Mouse (Mus musculus) heart, postnatal 0 days (tissue): ENCODE results near the gene Phldb1. TPM values are rescaled to one million over a fixed set of nuclear protein-coding genes. Genes with fewer than 3 reads are reported as not detected.

Experiments used
- ATAC-seq: fragments of 200-750 bp; cut with Nextera tagmentation; 2 replicates; pipeline ENCODE4 v1.8.0; 2017; ENCODE audit warnings: low read depth, moderate number of reproducible peaks, moderate library complexity; ENCODE audit not compliant: insufficient read depth
- DNase-seq: peaks from one replicate; pipeline ENCODE4 v3.0.0-alpha.2; 2016; ENCODE audit warnings: low spot score
- H3K27ac ChIP-seq: fragments of 300-500 bp; sonication (generic); 2 replicates; pipeline ENCODE4 v1.5.1; 2014; ENCODE audit warnings: low read depth, mild to moderate bottlenecking
- H3K27me3 ChIP-seq: fragments of 300-500 bp; sonication (generic); 2 replicates; pipeline ENCODE4 v1.6.1; 2014; ENCODE audit warnings: low read length, mixed read lengths; ENCODE audit not compliant: control insufficient read depth, insufficient read depth
- H3K36me3 ChIP-seq: fragments of 300-500 bp; sonication (generic); replicated peaks from 2 replicates; pipeline ENCODE4 v1.6.1; 2014; ENCODE audit warnings: low read length, mixed read lengths; ENCODE audit not compliant: control insufficient read depth, insufficient read depth
- H3K4me1 ChIP-seq: fragments of 300-500 bp; sonication (generic); 2 replicates; pipeline ENCODE4 v1.6.1; 2014; ENCODE audit warnings: antibody characterized with exemption; ENCODE audit not compliant: control insufficient read depth, insufficient read depth
- H3K4me2 ChIP-seq: fragments of 300-500 bp; sonication (generic); 2 replicates; pipeline ENCODE4 v1.6.1; 2014; ENCODE audit warnings: low read depth, mild to moderate bottlenecking, low read length, moderate library complexity
- H3K4me3 ChIP-seq: fragments of 300-500 bp; sonication (generic); 2 replicates; pipeline ENCODE4 v1.5.1; 2014; ENCODE audit warnings: low read depth, low read length
- H3K9ac ChIP-seq: fragments of 300-500 bp; sonication (generic); replicated peaks from 2 replicates; pipeline ENCODE4 v1.6.1; 2014; ENCODE audit warnings: low read depth, low read length, mixed read lengths
- H3K9me3 ChIP-seq: fragments of 300-500 bp; sonication (generic); replicated peaks from 2 replicates; pipeline ENCODE4 v1.6.1; 2016; ENCODE audit warnings: low read length; ENCODE audit not compliant: control insufficient read depth
- CTCF ChIP-seq: IDR thresholded peaks from 2 replicates; pipeline ENCODE4 v1.5.1; 2016; ENCODE audit warnings: antibody characterized with exemption, control low read depth, low read depth
- EP300 ChIP-seq: IDR thresholded peaks from 2 replicates; pipeline ENCODE4 v1.6.1; 2016; ENCODE audit warnings: antibody characterized with exemption, low read depth
- WGBS: fragments of 180-500 bp; shearing (Covaris S2); extraction: QIAGEN DNeasy Blood & Tissue Kit; methylation state at CpG from one replicate; pipeline ENCODE4 v1.1.7; 2014; 5-methylcytosine and 5-hydroxymethylcytosine counted together
- polyA plus RNA-seq: library from polyadenylated mRNA; unstranded; fragments of >200 nt; fragmentation: Nextera tagmentation; extraction: Ambion mirVana; gene quantifications from 2 replicates; pipeline ENCODE4 v1.2.1, GENCODE M21; 2015
- total RNA-seq: library from RNA; depleted of rRNA; stranded (reverse); fragments of >200 nt; gene quantifications from 2 replicates; pipeline ENCODE4 v1.2.3, GENCODE M21; 2014; ENCODE audit warnings: low replicate concordance

The Phldb1 gene
- total and polyA plus RNA-seq, 2 experiments from 2014 or later = 28.0 to 138 TPM

DNA sequence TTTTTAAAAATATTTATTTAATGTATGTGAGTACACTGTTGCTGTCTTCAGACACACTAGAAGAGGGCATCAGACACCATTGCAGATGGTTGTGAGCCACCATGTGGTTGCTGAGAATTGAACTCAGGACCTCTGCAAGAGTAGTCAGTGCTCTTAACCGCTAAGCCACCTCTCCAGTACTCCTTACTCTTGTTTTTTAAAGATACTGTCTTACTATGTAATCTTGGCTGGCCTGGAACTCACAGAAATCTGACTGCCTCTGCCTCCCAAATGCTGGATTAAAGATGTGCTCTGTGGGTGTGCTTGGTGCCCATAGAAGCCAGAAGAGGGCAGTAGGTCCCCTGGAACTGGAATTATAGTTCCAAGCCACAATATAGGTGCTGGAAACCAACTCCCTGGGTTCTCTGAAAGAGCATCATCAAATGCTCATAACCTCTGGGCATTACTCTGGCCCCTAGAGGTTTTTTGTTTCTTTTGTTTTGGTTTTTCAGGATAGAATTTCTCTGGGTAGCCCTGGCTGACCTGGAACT lies 5.7 kb upstream of the Phldb1 start:
- no peak for DNase-seq
- Histone ChIP-seq H3K36me3 (peaks cover 36% of the 10 kb centered on the region), H3K4me2 (no peak overlapping the region), H3K9ac (no peak overlapping the region), H3K27ac (no peak overlapping the region), H3K9me3 (no peaks in the 10 kb centered on the region), H3K4me1 (no peaks in the 10 kb centered on the region; the same call in 1 of the 2 replicates), H3K27me3 (no peaks in the 10 kb centered on the region), H3K4me3 (no peak overlapping the region)
- 86% methylated on average over 1 of the region's 1 CpGs for WGBS
- no peak for TF ChIP-seq CTCF
- TF ChIP-seq EP300 = no peak
- ATAC-seq = no peak

DNA sequence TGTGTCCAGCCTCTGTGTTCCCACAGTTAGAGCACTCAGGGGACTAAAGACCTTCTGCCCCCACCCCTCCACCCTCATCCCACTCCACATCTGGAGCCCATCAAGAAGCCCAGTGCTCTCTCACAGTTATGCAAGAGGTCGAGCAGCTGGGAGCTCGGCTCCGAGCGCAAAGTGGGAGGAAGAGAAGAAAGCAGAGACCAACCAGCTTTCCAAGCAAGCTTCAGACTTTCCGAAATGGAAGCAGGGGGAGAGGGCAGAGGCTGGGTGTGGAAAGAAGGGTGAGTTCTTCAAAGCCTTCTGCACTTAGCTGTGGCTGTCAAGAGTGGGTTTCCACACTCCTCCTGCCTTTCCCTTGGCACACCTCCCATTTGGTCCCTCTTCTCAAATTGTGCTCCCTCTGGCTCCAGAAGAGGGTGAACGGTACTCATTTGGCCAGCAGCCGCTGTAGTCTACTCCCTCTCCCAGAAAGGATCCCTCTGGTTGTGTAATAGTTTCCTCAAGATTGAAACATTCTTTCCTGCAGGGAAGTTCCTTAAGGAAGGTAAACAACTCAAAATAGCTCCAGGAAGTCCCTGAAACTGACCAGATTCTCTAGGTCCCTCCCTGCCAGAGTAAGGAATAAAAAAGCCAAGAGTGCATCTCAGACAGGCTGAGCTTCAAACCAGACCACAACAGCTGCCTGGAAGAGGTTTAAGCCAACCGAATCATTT lies 2.4 kb upstream of the Phldb1 start:
- no peaks in the 10 kb centered on the region for H3K27me3 ChIP-seq
- ATAC-seq = peak; percentile 28
- H3K4me1 ChIP-seq = peaks cover 6% of the 10 kb centered on the region; the same call in 1 of the 2 replicates
- H3K27ac ChIP-seq = peak overlapping the region; percentile 78
- no peak overlapping the region for H3K4me3 ChIP-seq
- H3K9me3 ChIP-seq = no peaks in the 10 kb centered on the region
- H3K36me3 ChIP-seq = 0 out of 2 replicates have a peak, but pooled peaks cover 5% of the 10 kb centered on the region
- TF ChIP-seq CTCF (no peak), EP300 (no peak)
- H3K9ac ChIP-seq = no peak overlapping the region
- peak; percentile 51 for DNase-seq
- WGBS = 24% methylated on average over 8 of the region's 8 CpGs
- no peak overlapping the region for H3K4me2 ChIP-seq

DNA sequence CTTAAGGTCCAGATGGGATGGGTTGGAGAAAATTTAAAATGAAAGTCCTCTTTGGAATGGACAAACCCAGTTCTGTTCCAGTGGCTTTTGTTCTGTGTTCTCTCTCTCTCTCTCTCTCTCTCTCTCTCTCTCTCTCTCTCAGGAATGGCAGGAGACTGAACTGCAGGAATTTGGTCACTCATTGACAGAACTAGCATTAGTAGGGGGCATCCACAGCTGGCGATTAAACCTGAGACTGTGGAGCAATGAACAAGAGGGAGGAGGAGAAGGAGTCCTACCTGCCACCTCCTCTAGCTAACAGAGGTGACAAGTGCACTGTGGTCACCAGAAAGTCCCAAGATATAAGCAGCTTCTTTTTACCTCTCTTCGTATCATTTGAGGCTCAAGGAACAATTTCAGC lies 1.3 kb upstream of the Phldb1 start:
- H3K4me1 ChIP-seq = peaks cover 7% of the 10 kb centered on the region; the same call in 1 of the 2 replicates
- H3K4me2 ChIP-seq = no peak overlapping the region
- ATAC-seq (no peak), DNase-seq (no peak)
- H3K4me3 ChIP-seq = no peak overlapping the region
- H3K27ac ChIP-seq = 0 out of 2 replicates have a peak overlapping the region, but pooled peaks have one; percentile 78
- H3K9me3 ChIP-seq = no peaks in the 10 kb centered on the region
- no peak for TF ChIP-seq EP300
- no peak for TF ChIP-seq CTCF
- WGBS = 71% methylated on average over 2 of the region's 2 CpGs
- H3K36me3 ChIP-seq = no peaks in the 10 kb centered on the region
- no peak overlapping the region for H3K9ac ChIP-seq
- H3K27me3 ChIP-seq = no peaks in the 10 kb centered on the region

DNA sequence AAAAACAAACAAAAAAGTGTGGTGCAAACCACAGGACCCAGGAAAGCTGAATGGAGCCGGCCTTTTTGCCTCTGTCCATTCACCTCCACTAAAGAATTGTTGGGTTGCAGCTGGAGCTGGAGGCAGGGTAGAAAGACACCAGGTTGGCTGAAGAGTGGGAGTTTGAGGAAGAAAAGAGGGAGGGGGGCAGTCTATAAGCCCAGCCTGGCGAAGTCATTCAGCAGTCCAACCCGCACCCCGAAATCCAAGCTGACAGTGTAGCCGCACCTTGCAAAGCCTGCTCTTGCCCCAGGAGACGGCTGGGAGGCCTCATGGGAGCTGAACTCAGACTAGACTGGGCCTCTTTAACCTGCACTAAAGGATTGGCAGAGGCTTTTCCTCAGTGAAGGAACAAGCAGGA lies 888 bp upstream of the Phldb1 start:
- ATAC-seq = no peak
- Histone ChIP-seq H3K9ac (no peak overlapping the region), H3K9me3 (no peaks in the 10 kb centered on the region), H3K36me3 (no peaks in the 10 kb centered on the region), H3K27me3 (no peaks in the 10 kb centered on the region), H3K27ac (no peak overlapping the region), H3K4me3 (no peak overlapping the region), H3K4me1 (peaks cover 7% of the 10 kb centered on the region; the same call in 1 of the 2 replicates), H3K4me2 (no peak overlapping the region)
- WGBS = 89% methylated on average over 6 of the region's 6 CpGs
- TF ChIP-seq CTCF (no peak), EP300 (no peak)
- no peak for DNase-seq

DNA sequence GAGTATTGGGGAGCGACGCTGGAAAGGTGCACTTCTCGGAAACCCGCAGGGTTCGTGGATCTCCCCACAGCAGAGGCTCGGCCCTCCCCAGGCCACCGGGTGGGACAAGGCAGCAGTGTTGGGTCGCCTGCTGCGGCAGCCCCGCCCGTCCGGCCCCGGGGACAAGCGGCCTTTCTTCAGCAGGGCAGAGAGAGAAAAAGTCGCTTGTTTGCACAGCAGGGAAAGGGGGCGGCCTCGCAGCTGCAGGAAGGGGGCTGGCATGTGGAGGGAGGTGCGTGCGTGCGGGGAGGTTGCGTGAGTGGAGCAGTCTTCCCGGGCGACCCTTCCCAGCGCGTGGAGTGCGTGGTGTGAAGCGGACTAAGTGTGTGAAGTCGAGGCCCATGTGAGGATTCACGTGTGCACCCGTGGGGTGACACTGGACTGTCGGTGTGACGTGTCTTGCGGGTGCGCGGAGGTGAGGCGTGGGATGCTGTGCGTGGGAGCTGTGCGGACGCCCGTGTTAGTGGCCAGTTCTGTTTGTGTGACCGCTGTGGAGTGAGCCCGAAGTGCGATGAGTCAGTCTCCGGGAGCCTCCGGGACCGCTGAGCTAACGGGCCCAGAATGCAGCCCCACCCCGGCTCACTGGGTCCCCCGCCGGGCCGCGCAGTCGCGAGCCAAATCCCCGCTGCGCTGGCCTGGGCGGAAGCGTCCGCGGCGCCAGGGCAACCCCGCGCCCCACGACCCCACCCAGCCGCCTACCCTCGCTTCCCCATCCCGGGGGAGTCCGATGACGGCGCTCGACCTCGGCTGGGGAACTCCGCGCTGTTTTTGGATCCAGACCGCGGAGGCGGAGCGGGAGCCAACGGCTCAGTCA lies 1.1 kb downstream of the Phldb1 start:
- Histone ChIP-seq H3K4me3 (peak overlapping the region; percentile 57), H3K4me2 (peak overlapping the region; percentile 78), H3K27me3 (no peaks in the 10 kb centered on the region), H3K4me1 (peaks cover 7% of the 10 kb centered on the region; the same call in 1 of the 2 replicates), H3K9ac (peak overlapping the region; percentile 51), H3K9me3 (no peaks in the 10 kb centered on the region), H3K36me3 (no peaks in the 10 kb centered on the region; the same call in 1 of the 2 replicates), H3K27ac (peak overlapping the region; percentile 80)
- ATAC-seq = peak; percentile 47
- no peak for TF ChIP-seq EP300
- TF ChIP-seq CTCF = no peak
- 3% methylated on average over 79 of the region's 79 CpGs for WGBS
- peak; percentile 57 for DNase-seq
